Mouse (Mus musculus): ENCODE data around the gene Mlxipl. TPM values are rescaled to one million over a fixed set of nuclear protein-coding genes. Genes with fewer than 3 reads are reported as not detected.

Mlxipl gene
- total and polyA plus RNA-seq, 2 experiments from 2014 or later = 0.76 to 1.0 TPM

GRCm38 (mm10) chr5:135144469-135144868, 54.8 kb downstream of the Mlxipl start:
- no peak overlapping the region for H3K9ac ChIP-seq
- no peak overlapping the region for H3K27ac ChIP-seq (ENCODE audit: low read depth, low read length)
- ATAC-seq (no peak), DNase-seq (no peak)
- H3K4me1 ChIP-seq (ENCODE audit: insufficient read depth) = no peaks in the 10 kb centered on the region
- no peaks in the 10 kb centered on the region for H3K27me3 ChIP-seq (ENCODE audit: insufficient read depth, low read length)
- no peaks in the 10 kb centered on the region for H3K9me3 ChIP-seq (ENCODE audit: low read length)
- no peak overlapping the region for H3K4me2 ChIP-seq (ENCODE audit: low read depth)
- 59% methylated on average over 4 of the region's 4 CpGs for WGBS
- H3K36me3 ChIP-seq (ENCODE audit: insufficient read depth) = no peaks in the 10 kb centered on the region
- H3K4me3 ChIP-seq (ENCODE audit: low read depth, low read length) = no peak overlapping the region
- TF ChIP-seq CTCF (IDR thresholded peaks at IDR 0.05; ENCODE audit: low read depth) = no peak

- Histone ChIP-seq H3K4me2 (ENCODE audit: low read depth) (no peak overlapping the region), H3K4me3 (ENCODE audit: low read depth, low read length) (no peak overlapping the region), H3K27me3 (ENCODE audit: insufficient read depth, low read length) (no peaks in the 10 kb centered on the region), H3K27ac (ENCODE audit: low read depth, low read length) (no peak overlapping the region), H3K36me3 (ENCODE audit: insufficient read depth) (no peaks in the 10 kb centered on the region), H3K4me1 (ENCODE audit: insufficient read depth) (0 out of 2 replicates have a peak, but pooled peaks cover 2% of the 10 kb centered on the region), H3K9me3 (ENCODE audit: low read length) (no peaks in the 10 kb centered on the region), H3K9ac (no peak overlapping the region)
- DNase-seq (no peak), ATAC-seq (no peak)
- WGBS = 78% methylated on average over 3 of the region's 3 CpGs
- no peak for TF ChIP-seq CTCF (IDR thresholded peaks at IDR 0.05; ENCODE audit: low read depth)
These were observed 55.8 kb downstream of the Mlxipl start for GRCm38 (mm10) chr5:135145532-135145931.

- 0 out of 2 replicates have a peak, but pooled peaks cover 2% of the 10 kb centered on the region for H3K4me1 ChIP-seq (ENCODE audit: insufficient read depth)
- no peak for DNase-seq
These were observed 56.3 kb downstream of the Mlxipl start for GRCm38 (mm10) chr5:135145955-135146354.

GRCm38 (mm10) chr5:135148715-135149052, 59.0 kb downstream of the Mlxipl start:
- no peaks in the 10 kb centered on the region for H3K9me3 ChIP-seq (ENCODE audit: low read length)
- peak overlapping the region; percentile 81 for H3K4me2 ChIP-seq (ENCODE audit: low read depth)
- H3K4me1 ChIP-seq (ENCODE audit: insufficient read depth) = 0 out of 2 replicates have a peak, but pooled peaks cover 2% of the 10 kb centered on the region
- WGBS = 1% methylated on average over 13 of the region's 13 CpGs
- peak overlapping the region; percentile 64 for H3K9ac ChIP-seq
- H3K27ac ChIP-seq (ENCODE audit: low read depth, low read length) = no peak overlapping the region
- H3K27me3 ChIP-seq (ENCODE audit: insufficient read depth, low read length) = no peaks in the 10 kb centered on the region
- no peaks in the 10 kb centered on the region for H3K36me3 ChIP-seq (ENCODE audit: insufficient read depth)
- DNase-seq (no peak), ATAC-seq (no peak)
- peak overlapping the region; percentile 68 for H3K4me3 ChIP-seq (ENCODE audit: low read depth, low read length)
- no peak for TF ChIP-seq CTCF (IDR thresholded peaks at IDR 0.05; ENCODE audit: low read depth)

More at GRCm38 (mm10) chr5:135145955-135146354, 56.3 kb downstream of the Mlxipl start:
- H3K9me3 ChIP-seq (ENCODE audit: low read length) = no peaks in the 10 kb centered on the region
- TF ChIP-seq CTCF (IDR thresholded peaks at IDR 0.05; ENCODE audit: low read depth) = peak; percentile 41; the same call in 1 of the 2 replicates
- H3K4me3 ChIP-seq (ENCODE audit: low read depth, low read length) = no peak overlapping the region
- H3K9ac ChIP-seq = no peak overlapping the region
- ATAC-seq = no peak
- H3K27ac ChIP-seq (ENCODE audit: low read depth, low read length) = no peak overlapping the region
- H3K27me3 ChIP-seq (ENCODE audit: insufficient read depth, low read length) = no peaks in the 10 kb centered on the region
- H3K4me2 ChIP-seq (ENCODE audit: low read depth) = no peak overlapping the region
- no peaks in the 10 kb centered on the region for H3K36me3 ChIP-seq (ENCODE audit: insufficient read depth)

GRCm38 (mm10) chr5:135149053-135149819, 59.5 kb downstream of the Mlxipl start, which contains the start of gene Tbl2:
Tbl2 (plus strand) TSS chr5:135149657.
- peak; percentile 5; the same call in 1 of the 2 replicates for TF ChIP-seq CTCF (IDR thresholded peaks at IDR 0.05; ENCODE audit: low read depth)
- WGBS = under 1% methylated on average over 63 of the region's 63 CpGs
- Histone ChIP-seq H3K4me3 (ENCODE audit: low read depth, low read length) (peak within 1 kb of the TSS; percentile 68), H3K36me3 (ENCODE audit: insufficient read depth) (peaks cover 3% of the 10 kb centered on the region; the same call in 1 of the 2 replicates), H3K27me3 (ENCODE audit: insufficient read depth, low read length) (no peaks in the 10 kb centered on the region), H3K27ac (ENCODE audit: low read depth, low read length) (peak within 1 kb of the TSS; percentile 75), H3K4me2 (ENCODE audit: low read depth) (peak within 1 kb of the TSS; percentile 81), H3K4me1 (ENCODE audit: insufficient read depth) (0 out of 2 replicates have a peak, but pooled peaks cover 2% of the 10 kb centered on the region), H3K9me3 (ENCODE audit: low read length) (no peaks in the 10 kb centered on the region), H3K9ac (peak within 1 kb of the TSS; percentile 64)
- DNase-seq (peak; percentile 97), ATAC-seq (peak; percentile 96)

- ATAC-seq (no peak), DNase-seq (no peak)
- under 1% methylated on average over 23 of the region's 23 CpGs for WGBS
- Histone ChIP-seq H3K9me3 (ENCODE audit: low read length) (no peaks in the 10 kb centered on the region), H3K4me3 (ENCODE audit: low read depth, low read length) (peak overlapping the region; percentile 68), H3K4me1 (ENCODE audit: insufficient read depth) (0 out of 2 replicates have a peak, but pooled peaks cover 2% of the 10 kb centered on the region), H3K4me2 (ENCODE audit: low read depth) (peak overlapping the region; percentile 81), H3K27ac (ENCODE audit: low read depth, low read length) (peak overlapping the region; percentile 57; the same call in 1 of the 2 replicates), H3K36me3 (ENCODE audit: insufficient read depth) (peaks cover 4% of the 10 kb centered on the region; the same call in 1 of the 2 replicates), H3K9ac (peak overlapping the region; percentile 64), H3K27me3 (ENCODE audit: insufficient read depth, low read length) (no peaks in the 10 kb centered on the region)
- TF ChIP-seq CTCF (IDR thresholded peaks at IDR 0.05; ENCODE audit: low read depth) = no peak
These were observed 60.1 kb downstream of the Mlxipl start for GRCm38 (mm10) chr5:135149820-135150178.

GRCm38 (mm10) chr5:135156496-135156895, 66.8 kb downstream of the Mlxipl start:
- 98% methylated on average over 4 of the region's 4 CpGs for WGBS
- DNase-seq (no peak), ATAC-seq (no peak)
- H3K9me3 ChIP-seq (ENCODE audit: low read length) = no peaks in the 10 kb centered on the region
- H3K36me3 ChIP-seq (ENCODE audit: insufficient read depth) = peaks cover 50% of the 10 kb centered on the region
- H3K4me1 ChIP-seq (ENCODE audit: insufficient read depth) = no peaks in the 10 kb centered on the region
- no peak overlapping the region for H3K27ac ChIP-seq (ENCODE audit: low read depth, low read length)
- no peak overlapping the region for H3K4me3 ChIP-seq (ENCODE audit: low read depth, low read length)
- H3K4me2 ChIP-seq (ENCODE audit: low read depth) = no peak overlapping the region
- 0 out of 2 replicates have a peak, but pooled peaks have one; percentile 4 for TF ChIP-seq CTCF (IDR thresholded peaks at IDR 0.05; ENCODE audit: low read depth)
- H3K9ac ChIP-seq = no peak overlapping the region
- H3K27me3 ChIP-seq (ENCODE audit: insufficient read depth, low read length) = no peaks in the 10 kb centered on the region

All from forebrain, postnatal 0 days (tissue).